Mouse (Mus musculus) granulocyte monocyte progenitor cell, adult 5-6 weeks (primary cell): ENCODE data around the gene Dohh. TPM values are rescaled to one million over a fixed set of nuclear protein-coding genes. Genes with fewer than 3 reads are reported as not detected.

Source experiments
- ATAC-seq: replicated peaks from 2 replicates; pipeline ENCODE4 v1.8.0; 2016; ENCODE audit warnings: mild to moderate bottlenecking, moderate TSS enrichment, inconsistent platforms; ENCODE audit not compliant: poor library complexity, severe bottlenecking
- total RNA-seq, 2 experiments: library from RNA; stranded (forward) in 1 of 2; stranded (reverse) in 1 of 2; fragments of 200-712, 200-1000 nt in 1 of 2; fragments of >200 nt in 1 of 2; fragmentation: Nextera tagmentation in 1 of 2; gene quantifications; 2 replicates each; pipeline ENCODE4 v1.2.3; 2014 to 2017

Dohh gene
- total RNA-seq, 2 experiments from 2014 or later, result 12.2 to 46.2 TPM

GRCm38 (mm10) chr10:81356352-81356990 lies 27.8 kb upstream of the Dohh start:
- peak; percentile 52 for ATAC-seq

DNA sequence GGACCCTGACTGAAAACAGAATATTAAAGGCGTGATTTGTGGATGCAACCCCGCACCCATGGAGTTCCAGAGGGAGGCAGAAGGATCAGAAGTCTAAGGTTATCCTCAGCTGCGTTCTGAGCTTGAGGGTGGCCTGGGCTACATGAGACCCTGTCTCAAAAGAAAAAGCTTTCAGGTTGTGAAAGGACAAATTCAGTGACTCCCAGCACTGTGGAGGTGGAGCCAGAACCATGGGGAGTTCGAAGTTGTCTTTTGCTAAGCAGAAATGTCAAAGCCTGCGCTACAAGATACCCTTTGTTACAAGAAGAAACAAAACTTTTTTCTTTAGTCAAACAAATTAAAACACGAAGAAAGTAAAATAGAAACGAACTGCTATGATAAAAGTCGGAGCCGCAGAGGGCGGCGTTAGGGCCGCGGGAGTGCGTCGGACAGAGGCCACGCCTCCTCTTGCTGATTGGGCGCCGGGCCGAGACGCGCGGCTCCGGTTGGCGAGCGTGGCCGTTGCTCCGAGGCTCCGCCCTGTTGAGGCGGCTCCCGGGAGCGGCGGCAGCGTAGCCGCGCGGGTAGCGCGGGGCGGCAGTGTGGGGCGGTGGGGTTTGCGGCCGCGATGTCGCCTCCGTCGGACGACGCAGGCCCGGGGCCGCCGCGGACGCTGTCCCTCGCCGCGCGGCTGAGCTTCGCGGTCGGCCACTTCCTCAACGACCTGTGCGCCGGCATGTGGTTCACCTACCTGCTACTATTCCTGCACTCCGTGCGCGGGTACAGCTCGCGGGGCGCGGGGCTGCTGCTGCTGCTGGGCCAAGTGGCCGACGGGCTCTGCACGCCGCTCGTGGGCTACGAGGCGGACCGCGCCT lies 27.0 kb upstream of the Dohh start, which contains the start of gene Mfsd12:
Mfsd12 (plus strand) TSS at position 501 of the 854 bp plus-strand sequence.
- ATAC-seq, result peak; percentile 61

GRCm38 (mm10) chr10:81358209-81358608 lies 26.0 kb upstream of the Dohh start:
- ATAC-seq, result no peak

DNA sequence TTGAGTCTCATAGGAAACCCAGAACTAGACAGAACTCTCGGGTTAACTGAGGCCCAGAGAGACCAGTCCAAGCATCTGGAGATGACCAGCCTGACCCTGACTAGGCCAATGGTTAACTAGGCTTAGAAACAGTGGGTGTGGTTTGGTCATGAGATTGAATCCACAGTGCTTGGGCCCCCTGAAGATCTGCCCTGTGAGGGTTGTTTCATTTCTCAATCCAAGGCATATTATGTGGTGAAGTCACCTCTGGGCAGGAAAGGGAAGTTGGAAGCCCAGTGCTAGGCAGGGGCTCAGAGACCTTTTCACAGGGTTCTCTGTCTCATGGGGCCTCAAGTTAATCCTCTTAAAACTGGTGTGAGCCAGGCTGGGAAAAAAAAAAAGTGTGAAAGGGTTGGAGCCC lies 25.4 kb upstream of the Dohh start:
- ATAC-seq, result peak; percentile 67

DNA sequence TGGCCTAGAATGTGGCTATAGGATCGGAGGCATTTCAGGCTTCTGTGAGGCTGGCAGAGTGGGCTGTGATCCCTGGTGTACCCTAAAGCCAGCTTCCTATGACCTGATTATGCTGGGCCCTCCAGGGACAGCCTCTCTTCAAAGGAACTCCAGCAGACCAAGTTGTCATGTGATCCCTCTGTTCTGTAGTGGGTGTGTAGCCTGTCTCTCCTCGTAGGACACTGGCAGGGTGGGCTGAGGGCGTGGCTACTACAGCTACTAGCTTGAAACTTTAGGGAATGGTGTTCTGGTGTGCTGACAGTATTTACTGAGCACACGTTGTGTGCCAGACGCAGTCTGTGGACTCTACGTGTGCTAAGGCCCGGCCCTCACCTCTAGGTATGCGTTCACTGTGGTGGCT lies 23.5 kb upstream of the Dohh start:
- no peak for ATAC-seq

GRCm38 (mm10) chr10:81362336-81362949 lies 21.8 kb upstream of the Dohh start:
- no peak for ATAC-seq

GRCm38 (mm10) chr10:81363436-81364346 lies 20.5 kb upstream of the Dohh start:
- no peak for ATAC-seq

DNA sequence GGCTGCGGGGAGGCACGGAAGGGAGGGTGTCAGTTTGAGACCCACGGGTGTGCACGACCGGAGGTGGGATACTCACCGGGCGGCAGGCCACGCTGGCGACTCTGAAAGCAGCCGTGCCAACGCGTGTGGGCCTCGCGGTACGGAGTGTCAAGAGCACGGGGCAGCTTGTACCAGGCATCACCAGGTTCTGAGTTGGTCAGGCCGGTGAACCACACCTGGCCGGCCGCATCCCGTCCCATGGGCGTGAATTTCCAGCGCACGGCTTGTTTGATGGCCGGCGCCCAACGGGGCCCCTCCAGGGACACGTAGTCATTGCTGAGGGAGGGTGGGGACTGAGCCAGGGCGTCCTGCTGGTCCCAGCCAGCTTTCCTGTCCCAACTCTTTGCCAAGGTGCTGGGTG lies 19.6 kb upstream of the Dohh start:
- ATAC-seq, result no peak

GRCm38 (mm10) chr10:81365073-81365472 lies 19.2 kb upstream of the Dohh start:
- no peak for ATAC-seq

- peak; percentile 40 for ATAC-seq
Observed at GRCm38 (mm10) chr10:81365672-81366476, 18.4 kb upstream of the Dohh start, which contains the start of gene 4930404N11Rik. Gene 4930404N11Rik (minus strand): TSS chr10:81365816.

DNA sequence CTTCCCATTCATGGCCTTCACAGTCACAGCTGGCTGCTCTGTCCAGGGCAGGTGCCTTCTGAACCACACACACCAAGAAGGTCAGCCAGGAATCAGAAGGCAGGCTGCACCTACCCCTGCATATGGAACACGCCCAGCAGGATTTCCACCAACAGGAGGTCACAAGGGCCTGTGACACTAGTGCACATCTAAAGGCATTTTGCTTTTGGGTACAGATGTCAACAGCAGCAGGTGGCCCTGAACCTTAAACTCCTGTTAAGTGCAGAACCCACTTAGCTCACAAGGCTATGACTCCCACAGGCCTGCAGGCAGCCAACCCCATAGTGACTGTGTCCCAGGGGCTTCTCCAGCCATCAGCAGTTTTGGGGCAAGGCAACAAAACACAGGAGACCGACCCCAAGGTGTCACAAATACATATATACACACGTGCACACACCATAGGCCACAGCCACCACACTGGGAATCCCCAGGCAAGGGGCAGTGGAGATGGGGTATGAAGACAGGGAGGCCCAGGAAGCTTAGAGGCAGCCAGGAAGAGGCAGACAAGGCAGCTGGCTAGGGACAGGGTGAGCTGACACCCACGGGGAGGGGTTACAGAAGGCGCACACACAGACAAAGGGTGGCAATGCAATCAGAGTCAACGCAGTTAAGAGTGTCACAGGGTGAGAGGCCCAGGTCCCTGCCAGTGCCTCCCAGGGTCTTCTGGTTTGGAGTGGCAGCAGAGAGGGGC lies 17.6 kb upstream of the Dohh start:
- ATAC-seq, result no peak

- no peak for ATAC-seq
Observed at GRCm38 (mm10) chr10:81367207-81367495, 17.1 kb upstream of the Dohh start.

- no peak for ATAC-seq
Observed at GRCm38 (mm10) chr10:81375322-81375721, 8.9 kb upstream of the Dohh start.

DNA sequence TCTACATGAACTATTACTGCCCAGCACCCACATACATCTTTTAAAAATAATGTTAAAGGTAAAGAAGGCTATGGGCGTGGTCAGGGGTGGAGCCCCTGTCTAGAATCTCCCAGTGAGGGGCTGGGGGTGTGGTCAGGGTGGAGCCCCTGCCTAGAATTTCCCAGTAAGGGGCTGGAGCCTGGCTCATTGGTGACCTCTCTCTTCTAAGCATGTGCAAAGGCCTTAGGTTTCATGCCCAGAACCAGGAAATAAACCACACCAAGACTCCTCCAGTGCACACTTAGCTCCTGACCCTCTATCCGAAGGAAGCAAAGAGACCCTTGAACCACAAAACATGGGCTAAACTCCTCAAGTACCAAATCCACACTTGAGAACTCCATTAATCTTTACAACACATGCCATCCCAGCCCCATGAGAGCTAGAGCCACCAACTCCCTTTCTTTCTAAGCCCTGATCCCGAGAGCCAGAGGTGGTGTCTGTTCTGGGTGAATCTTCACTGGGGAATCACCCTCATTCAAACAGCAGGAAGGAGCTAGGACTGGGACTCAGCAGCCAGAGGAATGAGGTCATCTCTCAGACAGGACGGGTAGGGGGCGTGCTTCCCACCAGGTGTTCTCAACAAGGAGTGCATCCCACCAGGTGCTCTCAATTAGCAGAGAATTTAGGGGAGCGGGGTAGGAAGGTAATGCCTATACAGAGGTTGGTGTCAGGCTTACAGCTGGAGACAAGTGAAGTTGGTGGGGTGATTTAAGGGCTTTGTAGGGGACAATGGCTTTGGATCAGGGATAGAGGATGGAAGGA lies 7.5 kb upstream of the Dohh start:
- no peak for ATAC-seq

- ATAC-seq, result no peak
Observed at GRCm38 (mm10) chr10:81377362-81377664, 6.9 kb upstream of the Dohh start.

- ATAC-seq, result no peak
Observed at GRCm38 (mm10) chr10:81377793-81378552, 6.3 kb upstream of the Dohh start, which contains the start of gene Fzr1. Gene Fzr1 (minus strand): TSS chr10:81378516.

DNA sequence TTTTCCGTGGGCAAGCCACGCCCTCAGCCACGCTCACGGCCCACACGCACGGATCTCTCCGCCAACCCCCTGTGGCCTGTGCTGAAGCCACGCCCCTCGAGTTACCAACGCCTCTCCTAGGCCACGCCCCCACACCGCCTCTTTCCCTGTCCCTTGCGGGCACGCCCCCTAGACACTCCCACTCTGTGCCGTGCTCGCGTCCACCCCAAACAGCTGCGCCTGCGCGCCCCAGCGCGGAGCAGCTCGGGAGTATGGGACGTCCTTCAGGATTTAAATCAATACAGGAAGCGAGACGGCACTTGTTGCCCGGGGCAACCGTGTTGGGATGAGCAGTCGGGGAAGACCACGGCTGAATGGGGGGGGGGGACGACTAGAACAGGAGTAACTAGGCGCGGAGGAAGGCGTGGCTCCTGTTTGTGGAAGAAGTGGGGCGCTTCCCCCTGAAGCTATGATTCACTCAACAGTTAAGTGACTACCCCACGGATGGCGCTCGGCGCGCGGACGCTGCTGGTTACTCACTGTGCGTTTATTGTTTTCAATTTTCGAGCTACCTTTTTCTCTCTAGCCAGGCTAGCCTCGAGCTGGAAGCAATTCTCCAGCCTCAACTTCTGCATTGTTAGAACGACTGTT lies 5.6 kb upstream of the Dohh start:
- ATAC-seq, result peak; percentile 90
